Mouse (Mus musculus): ENCODE measurements at regions not wholly inside any gene's neighbourhood (a gene's known extent, or its start where the extent isn't known, plus 50 kb on each side); places are given as distances from the start of the nearest gene placed in this dataset.

DNA sequence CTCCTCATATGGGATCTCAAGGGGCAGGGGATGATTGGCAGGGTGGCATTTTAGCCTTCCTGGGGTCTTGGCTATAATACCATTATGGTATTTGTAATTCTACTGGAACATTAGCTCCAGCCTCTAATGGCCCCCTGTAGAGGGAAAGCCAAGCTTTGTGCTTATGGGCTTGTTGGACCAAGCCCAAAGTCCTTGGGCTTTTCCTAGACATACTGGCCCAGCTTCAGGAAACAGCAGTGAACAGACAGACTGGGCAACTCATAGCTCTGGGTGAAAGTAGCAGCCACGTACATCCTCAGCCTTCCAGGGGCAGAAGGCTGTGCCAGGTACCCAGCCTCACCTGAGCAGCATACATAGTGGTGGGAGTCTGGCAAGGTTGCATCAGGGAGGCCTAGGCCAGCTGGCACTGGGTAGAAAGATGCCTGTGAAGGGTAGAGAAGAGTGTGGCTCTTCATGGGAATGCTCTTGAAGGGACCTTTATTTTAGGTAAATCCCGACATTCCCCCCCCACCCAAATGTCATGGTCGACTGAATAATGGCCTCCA, 108.1 kb upstream of the Neo1 start:
- no peak for DNase-seq

DNA sequence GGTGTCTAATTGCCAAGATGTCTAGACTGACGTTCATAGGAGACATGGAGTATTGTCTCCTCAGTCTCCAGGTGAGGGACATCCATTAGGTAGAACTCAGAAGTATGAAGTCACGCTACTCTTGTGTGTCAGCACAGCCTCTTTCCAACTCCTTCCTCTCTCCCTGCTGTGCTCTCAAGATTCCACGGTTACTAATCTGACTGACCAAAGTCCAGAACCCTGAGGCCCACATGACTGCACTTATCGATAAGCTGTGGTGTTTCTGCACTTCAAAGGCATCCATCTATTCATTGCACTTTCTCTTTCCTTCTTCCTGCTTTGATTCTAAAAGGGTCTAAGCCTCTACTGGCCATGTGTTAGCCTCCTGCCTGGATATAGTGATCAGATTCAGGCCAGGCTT, 107.4 kb upstream of the Neo1 start:
- no peak for DNase-seq

DNA sequence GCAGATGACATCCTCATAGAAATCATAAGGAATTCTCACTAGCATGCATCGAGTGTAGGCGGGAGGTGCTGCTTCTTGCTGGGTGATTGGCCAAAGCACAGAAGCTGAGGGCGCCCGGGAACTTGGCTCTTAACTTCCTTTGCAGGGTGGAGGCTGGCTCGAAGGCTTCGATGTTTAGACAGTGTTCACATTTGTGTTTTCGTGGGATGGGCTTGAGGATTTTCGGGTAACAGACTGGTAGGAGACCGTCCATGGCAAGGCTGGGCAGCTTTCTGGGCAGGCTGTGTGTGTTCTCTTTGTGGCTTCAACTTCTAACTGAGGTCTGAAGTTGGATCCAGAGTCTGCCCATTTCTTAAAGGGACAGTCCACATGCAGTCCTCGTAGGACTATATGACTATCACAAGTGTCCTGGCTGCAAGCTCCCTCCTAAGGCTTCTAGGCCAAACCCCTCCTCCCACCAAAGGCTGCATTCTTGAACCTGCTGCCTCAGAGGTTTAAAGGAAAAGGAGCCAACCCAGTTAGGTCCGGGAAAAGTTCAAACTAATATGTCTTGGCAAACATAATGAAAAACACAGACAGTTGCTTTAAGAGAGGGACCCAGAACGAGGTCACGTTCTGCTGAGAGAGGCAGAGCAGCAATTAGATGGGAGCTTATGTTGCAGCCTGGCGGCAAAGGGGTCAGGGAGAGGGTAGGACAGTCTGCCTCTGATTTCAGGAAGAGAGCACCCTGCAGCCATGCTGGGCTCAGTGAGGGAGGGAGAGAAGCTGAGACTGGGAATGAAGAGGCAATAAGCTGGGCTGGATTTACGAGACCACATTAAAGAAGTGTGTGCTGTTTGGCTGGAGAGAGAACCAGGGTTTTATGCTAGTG, 98.2 kb upstream of the Neo1 start:
- DNase-seq = peak; percentile 27

DNA sequence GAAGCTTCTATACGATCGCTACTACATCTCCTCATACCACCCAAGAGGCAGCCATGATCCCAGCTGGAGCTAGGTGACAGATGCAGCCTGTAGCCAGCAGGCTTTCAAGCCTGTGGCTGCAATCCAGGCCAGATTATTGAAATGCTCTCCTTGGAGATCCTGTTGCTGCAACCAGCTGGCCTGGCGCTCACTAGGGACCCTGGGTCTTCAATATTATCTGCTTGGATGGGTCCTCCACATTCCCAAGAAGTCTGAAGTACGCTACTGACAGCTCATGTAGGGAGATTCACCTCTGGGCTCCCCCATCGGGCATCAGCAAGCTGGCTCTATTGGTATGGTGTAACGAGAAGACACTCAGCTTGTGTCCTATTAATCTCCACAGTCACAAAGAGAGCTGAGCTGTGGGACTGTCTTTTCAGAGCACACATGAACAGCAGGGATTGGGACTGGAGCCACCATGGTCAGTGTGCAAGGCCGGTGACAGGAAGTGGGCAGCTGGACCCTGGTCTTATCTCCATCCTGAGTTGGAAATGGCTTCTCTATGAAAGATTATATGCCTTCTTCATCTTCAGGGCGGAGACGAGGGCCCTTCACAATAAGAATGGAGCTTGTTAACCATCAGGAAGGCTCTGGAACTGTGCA, 93.6 kb upstream of the Neo1 start:
- no peak for DNase-seq

DNA sequence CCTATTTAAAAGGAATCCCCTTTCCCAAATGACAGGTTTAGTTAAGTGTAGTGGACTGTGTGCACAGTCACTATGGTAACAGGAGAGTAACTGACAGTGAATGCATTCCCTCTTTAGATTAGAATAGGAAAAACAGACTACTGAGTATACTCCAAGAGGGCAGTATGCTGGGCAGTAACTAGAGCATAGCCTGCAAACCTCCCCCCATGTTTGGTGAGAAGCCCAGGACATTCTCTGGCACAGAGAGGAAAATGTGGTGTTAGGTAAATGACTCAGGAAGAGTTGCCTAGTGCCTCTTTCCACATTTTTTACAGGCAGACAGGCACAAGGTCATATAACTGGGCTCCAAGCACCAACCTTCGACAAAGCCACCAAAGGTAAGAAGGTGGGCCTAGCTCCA, 93.0 kb upstream of the Neo1 start:
- DNase-seq = no peak

DNA sequence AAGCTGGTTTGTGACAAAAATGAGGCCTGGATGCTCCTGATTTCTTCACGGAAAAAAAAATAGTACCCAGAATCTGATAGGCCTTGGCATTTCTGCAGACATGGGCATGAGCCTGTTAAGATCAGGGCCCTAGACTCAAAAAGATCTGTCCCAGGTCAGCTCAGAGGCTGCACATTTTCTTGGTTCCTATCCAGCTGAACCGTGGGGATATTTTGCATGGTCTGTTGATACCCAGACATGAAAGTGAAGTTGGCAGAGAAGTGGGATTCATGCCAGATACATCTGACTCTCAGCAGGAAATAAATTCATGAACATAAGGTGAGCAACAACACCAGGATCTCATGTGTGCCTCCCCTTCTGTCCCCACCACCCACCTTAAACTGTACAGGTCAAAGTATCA, 91.8 kb upstream of the Neo1 start:
- DNase-seq = no peak

DNA sequence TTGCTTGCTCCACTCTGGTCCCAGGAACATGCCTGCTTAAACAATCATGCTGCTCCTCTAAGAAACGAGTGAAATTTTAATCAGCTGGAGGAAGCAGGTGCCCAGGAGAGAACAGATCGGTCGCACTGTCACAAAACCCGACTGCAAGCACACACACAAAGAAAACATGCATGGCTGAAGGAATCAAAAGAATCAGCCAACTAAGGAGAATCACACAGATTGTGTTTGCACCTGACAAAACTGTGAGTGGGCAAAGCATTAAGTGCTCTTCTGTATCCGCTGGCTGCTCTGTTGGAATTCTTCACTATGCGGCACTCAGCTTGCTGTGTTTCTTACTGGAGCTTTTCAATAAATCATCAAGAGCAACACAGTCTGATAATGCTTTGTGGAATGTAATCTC, 89.6 kb upstream of the Neo1 start:
- DNase-seq = no peak

DNA sequence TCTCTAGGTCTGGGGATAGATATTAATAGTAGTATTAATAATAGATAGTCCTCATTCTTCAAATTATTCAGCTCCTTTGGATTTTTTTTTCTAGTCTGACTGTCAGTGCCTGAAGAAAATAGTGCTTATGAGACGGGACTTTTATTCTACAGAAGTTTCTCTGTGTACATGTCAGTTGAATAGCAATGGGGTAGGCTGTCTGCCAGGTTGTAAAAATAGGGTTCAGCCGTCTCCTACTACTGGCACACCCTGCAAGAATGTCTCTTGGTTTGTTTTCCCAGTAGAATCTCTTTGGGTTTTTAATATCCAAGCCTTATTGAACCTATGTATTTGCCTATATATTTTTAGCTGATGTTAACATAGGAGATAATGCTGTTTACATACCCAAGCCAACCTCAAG, 80.3 kb upstream of the Neo1 start:
- DNase-seq = no peak

DNA sequence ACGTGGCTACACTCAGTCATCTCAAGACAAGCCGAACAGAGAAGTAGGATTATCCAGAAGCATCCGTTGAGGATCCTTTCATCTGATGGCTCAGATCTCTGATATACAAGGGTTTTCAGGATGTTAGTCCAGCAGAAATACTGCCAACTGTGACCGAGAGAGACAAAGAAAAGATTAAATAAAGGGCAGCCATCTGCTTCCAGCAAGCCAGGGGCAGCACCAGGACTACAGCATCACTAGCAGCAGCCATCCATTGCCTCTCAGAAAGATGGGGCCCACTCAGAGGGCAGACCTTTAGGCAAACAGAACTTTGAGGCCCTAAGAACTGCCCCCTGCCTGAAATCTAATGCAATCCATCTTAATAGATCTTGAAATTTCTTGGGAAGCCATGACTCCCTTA, 77.6 kb upstream of the Neo1 start:
- no peak for DNase-seq

DNA sequence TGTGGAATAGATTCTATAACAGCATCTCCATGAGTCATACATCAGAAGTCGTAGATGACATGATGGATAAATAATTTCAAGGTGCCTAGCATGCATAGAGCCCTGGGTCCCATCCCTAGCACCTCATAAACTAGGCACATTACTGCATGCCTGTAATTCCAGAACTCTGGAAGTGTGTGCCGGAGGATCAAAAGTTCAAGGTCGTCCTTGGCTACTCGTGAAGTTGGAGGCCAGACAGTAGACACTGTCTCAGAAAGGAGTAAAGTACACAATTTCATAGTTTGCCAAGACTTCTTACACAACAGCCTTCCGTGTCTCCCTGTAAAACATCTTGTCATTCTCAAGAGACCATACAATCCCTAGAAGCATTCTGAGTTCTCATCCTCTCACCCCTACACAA, 63.5 kb upstream of the Neo1 start:
- no peak for DNase-seq

DNA sequence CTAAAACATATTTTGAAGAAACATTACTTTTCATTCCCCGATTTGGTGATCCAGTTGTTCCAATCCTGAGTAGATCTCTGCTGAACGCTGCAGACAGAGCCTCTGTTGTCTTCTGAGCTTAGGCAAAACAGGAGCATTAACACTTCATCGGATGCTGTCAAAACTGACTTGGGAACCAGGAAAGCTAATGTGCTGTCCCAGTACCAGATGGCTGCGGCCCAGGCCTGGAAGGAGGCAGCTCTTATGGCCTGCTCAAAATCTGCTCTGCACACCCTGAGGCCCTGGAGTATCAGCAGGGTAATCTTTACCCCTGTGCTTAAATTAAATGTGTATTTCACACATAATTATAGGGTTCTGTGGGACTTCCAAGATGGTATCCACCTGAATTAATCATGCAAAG, 61.3 kb upstream of the Neo1 start:
- no peak for DNase-seq

DNA sequence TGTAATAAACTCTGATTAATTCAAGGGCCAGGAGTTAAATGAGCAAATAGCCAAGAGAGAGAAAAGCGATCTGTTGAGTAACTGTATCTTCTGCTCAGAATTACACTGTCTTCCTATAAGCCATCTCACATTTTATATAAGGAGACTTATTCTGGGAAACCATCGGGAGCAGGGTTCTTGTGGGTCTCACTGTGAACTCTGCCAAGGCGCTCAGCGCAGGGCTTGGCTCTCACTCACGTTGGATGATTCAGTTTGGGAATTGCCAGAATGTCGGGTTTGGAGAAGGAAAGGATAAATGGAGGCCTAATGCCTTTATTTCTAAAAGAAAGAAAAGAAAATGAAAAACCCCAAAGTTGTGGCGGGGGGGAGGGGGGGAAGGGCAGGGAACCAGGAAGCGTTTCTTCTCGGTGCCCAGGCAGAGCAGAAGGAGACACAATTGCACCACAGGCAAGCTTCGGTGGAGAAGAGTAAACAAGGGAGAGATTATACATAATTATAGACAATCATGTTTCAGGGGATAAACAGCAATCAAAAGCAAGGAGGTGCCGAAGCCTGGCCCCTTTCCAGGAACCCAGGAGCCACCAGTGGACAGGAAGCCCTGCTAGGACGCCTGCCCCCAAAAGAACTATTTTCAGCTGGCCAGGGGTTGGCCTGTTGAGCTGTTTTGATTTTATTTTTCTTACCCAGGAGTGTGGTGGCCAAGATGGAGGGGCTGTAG, 60.5 kb upstream of the Neo1 start:
- DNase-seq = peak; percentile 35

DNA sequence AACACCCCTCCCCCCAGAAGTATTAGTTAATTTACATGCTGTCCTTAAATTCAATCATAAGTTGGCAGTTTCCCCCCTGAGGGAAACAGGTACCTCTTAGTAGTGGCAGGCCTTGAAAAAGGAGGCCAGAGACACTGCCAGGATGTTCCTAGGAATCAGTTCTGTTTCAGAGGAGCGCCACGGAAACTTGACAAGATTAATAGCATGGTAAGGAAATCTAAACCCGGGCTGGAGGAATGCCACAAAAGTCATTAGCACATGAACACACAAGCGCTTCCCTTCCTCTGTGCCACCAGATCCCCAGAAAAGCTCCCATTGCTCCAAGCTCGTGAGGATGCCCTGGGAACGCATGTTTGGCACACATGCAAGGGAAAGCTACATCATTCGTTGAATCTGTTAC, 59.4 kb upstream of the Neo1 start:
- DNase-seq = no peak

DNA sequence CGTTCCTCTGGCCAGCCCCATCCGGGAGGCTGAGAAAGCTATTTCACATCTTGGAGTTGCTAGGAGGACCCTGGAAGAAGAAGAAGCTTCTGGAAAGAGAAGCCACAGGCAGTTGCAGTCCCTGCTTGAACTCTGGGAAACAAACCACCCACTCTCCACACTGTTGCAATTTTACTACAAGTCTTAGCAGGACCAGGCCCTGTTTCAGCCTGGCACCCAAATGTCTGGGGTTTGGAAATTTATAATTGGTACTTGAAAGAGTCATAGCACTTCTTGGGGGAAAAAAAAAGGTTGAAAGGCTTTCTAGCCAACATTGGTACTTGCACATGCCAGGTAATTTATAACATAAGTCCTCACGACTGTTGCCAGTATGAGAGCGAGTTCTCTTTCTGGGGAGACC, 57.9 kb upstream of the Neo1 start:
- DNase-seq = no peak

DNA sequence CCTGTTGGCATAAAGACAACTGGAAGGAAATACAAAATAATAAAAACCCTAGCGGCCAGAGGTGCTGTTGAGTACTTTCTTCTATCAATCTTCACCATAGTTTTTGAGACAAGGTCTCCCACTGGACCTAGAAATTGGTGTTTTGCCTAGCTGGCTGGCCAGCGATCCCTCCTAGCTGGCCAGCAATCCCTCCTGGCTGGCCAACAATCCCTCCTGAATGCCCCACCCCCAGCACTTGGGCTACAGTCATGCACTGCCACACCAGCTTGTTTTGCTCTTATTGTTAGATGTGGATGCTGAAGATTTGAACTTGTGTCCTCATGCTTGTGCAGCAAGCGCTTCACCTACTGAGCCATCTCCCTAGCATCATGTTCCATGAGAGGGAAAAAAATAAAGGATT, 54.9 kb upstream of the Neo1 start:
- DNase-seq = no peak

DNA sequence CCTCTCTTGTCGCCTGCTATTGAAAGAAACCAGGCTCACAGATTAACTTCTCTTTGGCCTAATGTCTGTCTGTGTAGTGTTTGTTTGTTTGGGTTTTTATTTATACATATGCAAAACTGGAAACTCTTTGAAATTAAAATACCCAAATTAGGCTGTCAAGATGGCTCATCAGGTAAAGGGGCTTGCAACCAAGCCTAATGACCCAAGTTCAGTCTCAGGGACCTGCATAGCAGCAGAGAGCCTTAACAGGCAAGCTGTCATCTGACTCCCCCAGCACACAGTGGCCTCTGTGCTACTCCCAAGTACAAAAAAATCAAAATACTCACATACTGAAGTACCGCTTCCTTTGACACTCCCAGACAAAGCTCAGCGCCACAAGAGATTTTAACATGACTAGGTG, 51.5 kb upstream of the Neo1 start:
- no peak for DNase-seq

DNA sequence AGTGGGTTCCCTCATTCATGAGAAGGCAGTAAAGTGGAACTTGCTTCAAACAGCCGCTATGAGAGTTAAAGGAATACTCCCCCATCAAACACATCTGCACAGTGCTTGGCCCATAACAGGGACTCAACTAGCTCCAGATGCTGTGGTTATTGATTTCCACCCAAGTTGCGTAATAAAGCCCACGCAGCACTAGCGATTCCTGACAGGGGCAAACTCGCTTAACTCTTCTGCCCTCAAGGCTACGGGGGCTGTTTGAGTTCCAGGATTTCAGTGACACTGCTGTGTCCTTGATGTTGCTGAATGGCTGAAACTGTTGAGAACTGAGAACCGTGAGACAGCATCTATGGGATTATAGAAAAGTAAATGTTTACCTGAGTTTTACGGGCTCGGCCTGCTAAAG, 50.9 kb upstream of the Neo1 start:
- no peak for DNase-seq

DNA sequence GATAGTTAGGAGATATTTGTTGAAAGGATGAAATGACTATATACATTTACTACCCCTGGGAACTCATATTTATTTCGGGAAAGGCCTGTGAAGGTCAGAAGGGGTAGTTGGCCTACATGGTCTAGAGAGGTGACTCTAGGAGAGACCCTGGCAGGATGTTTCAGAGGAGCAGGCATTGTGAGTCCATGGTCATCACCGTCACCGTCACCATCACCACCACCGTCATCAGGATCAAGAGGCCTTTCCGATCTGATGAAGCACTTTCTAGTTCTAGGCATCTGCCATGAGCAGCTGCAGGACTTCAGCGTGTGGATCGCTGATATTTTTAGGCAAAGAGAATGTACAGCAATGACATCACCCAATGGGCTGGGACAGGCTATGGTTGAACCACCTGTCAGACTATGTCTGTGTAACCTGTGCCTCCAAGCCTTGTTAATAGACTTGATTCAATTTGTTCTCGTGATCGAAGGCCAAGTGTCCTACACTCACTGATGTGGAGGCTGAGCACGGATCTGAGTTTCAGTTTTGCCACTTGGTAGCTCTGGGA, 50.4 kb upstream of the Neo1 start:
- no peak for DNase-seq
